Mouse (Mus musculus) heart, postnatal 10 days (tissue): ENCODE data around the gene Qpct. TPM values are rescaled to one million over a fixed set of nuclear protein-coding genes. Genes with fewer than 3 reads are reported as not detected.

Source experiments
- total RNA-seq, 2 experiments: library from RNA; stranded (reverse); gene quantifications; 2 replicates each; pipeline ENCODE4 v1.2.3; 2021

Qpct gene
- total RNA-seq, 2 experiments from 2014 or later, result 13.7 to 15.9 TPM

Other genes starting within 250 kb of the Qpct start
- gene Heatr5b, start 216.5 kb upstream of the Qpct start, total RNA-seq, result 10 to 100 TPM; 31.7 to 35.5 TPM
- gene Gpatch11, start 216.3 kb upstream of the Qpct start, total RNA-seq, result 10 to 100 TPM; 25.9 to 30.0 TPM
- gene Eif2ak2, start 169.3 kb upstream of the Qpct start, total RNA-seq, result 10 to 100 TPM; 13.3 to 13.9 TPM
- gene Sult6b1, start 144.9 kb upstream of the Qpct start, total RNA-seq, result not detected
- 10 to 100 TPM; 41.6 to 52.5 TPM for gene Cebpzos, start 135.4 kb upstream of the Qpct start, total RNA-seq
- gene Cebpz, start 114.8 kb upstream of the Qpct start, total RNA-seq, result 10 to 100 TPM; 19.1 to 21.0 TPM
- gene Ndufaf7, start 114.8 kb upstream of the Qpct start, total RNA-seq, result 10 to 100 TPM; 51.6 to 53.1 TPM
- 10 to 100 TPM; 29.4 to 30.0 TPM for gene Prkd3, start 31.1 kb upstream of the Qpct start, total RNA-seq